Mouse (Mus musculus) heart, embryonic 10.5 days (tissue): ENCODE data around the gene Pomgnt1. TPM values are rescaled to one million over a fixed set of nuclear protein-coding genes. Genes with fewer than 3 reads are reported as not detected.

Source experiments
- DNase-seq: peaks from one replicate; pipeline ENCODE4 v3.0.0-alpha.2; 2017; ENCODE audit warnings: low spot score
- H3K27ac ChIP-seq: fragments of 300-500 bp; sonication (generic); 2 replicates; pipeline ENCODE4 v1.5.1; 2016; ENCODE audit warnings: mild to moderate bottlenecking
- H3K27me3 ChIP-seq: fragments of 300-500 bp; sonication (generic); 2 replicates; pipeline ENCODE4 v1.6.1; 2016; ENCODE audit warnings: mild to moderate bottlenecking; ENCODE audit not compliant: poor library complexity, insufficient read depth, severe bottlenecking
- H3K36me3 ChIP-seq: fragments of 300-500 bp; sonication (generic); 2 replicates; pipeline ENCODE4 v1.6.1; 2016; ENCODE audit warnings: mild to moderate bottlenecking, moderate library complexity
- H3K4me1 ChIP-seq: fragments of 300-500 bp; sonication (generic); 2 replicates; pipeline ENCODE4 v1.6.1; 2016; ENCODE audit warnings: mild to moderate bottlenecking
- H3K4me3 ChIP-seq: fragments of 300-500 bp; sonication (generic); 2 replicates; pipeline ENCODE4 v1.5.1; 2016; ENCODE audit warnings: mild to moderate bottlenecking, moderate library complexity
- H3K9me3 ChIP-seq: fragments of 300-500 bp; sonication (generic); 2 replicates; pipeline ENCODE4 v1.6.1; 2016; ENCODE audit warnings: mild to moderate bottlenecking, moderate library complexity
- WGBS: fragments of 180-500 bp; shearing (Covaris S2); methylation state at CpG from one replicate; pipeline ENCODE4 v1.1.7; 2016; 5-methylcytosine and 5-hydroxymethylcytosine counted together
- polyA plus RNA-seq: library from polyadenylated mRNA; unstranded; fragments of >200 nt; fragmentation: Nextera tagmentation; extraction: Ambion mirVana; gene quantifications from 2 replicates; pipeline ENCODE4 v1.2.1, GENCODE M21; 2016

Pomgnt1 gene
- polyA plus RNA-seq, 1 experiment from 2014 or later = 68.9 TPM

DNA sequence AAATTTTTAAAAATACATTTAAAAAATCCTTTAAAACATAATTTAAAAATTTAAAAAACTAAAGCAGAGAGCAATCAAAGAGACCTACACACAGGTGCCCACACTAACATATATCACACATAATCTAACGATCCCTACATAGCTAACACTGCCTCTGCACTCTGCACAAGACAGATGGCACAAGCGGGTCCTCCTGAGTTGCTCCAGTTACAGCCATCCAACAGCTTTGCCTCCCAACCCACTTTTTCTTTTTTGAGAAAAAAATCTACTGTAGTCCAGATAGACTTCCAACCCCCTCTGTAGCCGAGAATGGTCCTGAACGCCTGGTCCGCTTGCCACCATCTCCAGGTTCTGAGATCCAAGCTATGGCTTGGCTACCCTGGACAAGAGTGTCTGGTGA, 18.4 kb upstream of the Pomgnt1 start:
- DNase-seq = no peak
- no peaks in the 10 kb centered on the region for H3K9me3 ChIP-seq
- H3K4me3 ChIP-seq = no peak overlapping the region
- no peak overlapping the region for H3K27ac ChIP-seq
- H3K36me3 ChIP-seq = peaks cover 82% of the 10 kb centered on the region
- WGBS = 89% methylated on average over 5 of the region's 5 CpGs
- no peaks in the 10 kb centered on the region for H3K4me1 ChIP-seq
- H3K27me3 ChIP-seq = no peaks in the 10 kb centered on the region

DNA sequence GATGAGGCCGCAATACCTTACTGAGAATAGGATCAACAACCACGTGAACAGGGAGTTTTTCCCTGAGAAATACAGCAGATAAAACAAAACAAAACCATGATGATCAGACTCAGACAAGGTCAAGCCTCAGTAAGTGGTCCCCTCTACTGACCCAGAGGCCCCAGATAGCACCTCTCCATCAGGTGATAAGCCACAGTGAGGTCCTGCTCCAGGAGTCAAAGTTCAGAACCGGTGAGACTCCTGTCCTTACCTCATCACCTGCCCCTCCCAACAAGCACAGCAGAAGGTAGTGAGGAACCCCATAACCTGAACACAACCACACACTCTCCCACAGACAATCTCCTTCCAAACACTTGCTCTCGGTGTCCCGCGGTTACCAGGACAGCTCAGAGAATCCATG, 12.9 kb upstream of the Pomgnt1 start:
- H3K4me1 ChIP-seq = no peaks in the 10 kb centered on the region
- 90% methylated on average over 6 of the region's 6 CpGs for WGBS
- no peaks in the 10 kb centered on the region for H3K9me3 ChIP-seq
- DNase-seq = no peak
- H3K36me3 ChIP-seq = peaks cover 66% of the 10 kb centered on the region
- H3K27ac ChIP-seq = no peak overlapping the region
- no peak overlapping the region for H3K4me3 ChIP-seq
- no peaks in the 10 kb centered on the region for H3K27me3 ChIP-seq

DNA sequence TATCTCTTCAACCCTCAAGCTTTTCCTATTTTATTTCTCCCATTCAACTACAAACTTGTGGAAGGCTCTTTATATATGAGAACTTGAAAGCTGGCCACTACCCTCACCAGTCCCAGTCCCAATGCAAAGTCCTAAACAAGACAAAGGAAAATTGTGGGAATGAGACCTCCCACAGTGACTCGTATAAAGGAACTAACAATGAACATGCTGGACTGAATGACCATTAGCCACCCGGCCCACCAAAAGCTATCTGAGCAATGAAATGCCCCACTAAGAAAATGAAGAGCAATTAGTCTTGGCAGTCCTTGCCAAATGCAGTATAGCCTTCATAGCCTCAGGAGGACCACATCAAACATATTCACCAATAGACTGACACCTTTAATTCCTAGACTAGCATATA, 12.2 kb upstream of the Pomgnt1 start:
- H3K9me3 ChIP-seq = no peaks in the 10 kb centered on the region
- no peak for DNase-seq
- no peaks in the 10 kb centered on the region for H3K4me1 ChIP-seq
- peaks cover 67% of the 10 kb centered on the region for H3K36me3 ChIP-seq
- H3K27ac ChIP-seq = no peak overlapping the region
- H3K27me3 ChIP-seq = no peaks in the 10 kb centered on the region
- H3K4me3 ChIP-seq = no peak overlapping the region
- WGBS = 87% methylated on average over 2 of the region's 2 CpGs

DNA sequence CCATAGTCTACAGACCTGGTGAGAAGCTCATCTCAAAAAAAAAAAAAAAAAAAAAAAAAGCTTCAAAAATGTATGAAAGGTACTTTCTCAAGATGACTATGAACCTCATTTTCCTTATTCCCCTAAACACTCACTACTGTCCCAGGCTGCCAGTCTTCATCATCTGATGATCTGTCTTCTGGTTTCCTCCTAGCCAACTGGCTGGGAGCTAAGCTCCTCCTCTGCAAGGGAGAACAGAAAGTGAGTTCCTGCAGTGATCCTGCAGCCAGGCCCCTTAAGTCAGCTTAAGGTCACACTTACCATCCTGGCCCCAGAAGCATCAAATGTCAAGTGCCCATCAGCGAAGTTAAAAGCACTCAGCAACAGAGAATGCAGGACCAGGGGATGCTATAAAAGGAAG, 878 bp upstream of the Pomgnt1 start:
- Histone ChIP-seq H3K27me3 (no peaks in the 10 kb centered on the region), H3K4me1 (peaks cover 18% of the 10 kb centered on the region), H3K27ac (peak overlapping the region; percentile 83), H3K4me3 (peak overlapping the region; percentile 75), H3K9me3 (no peaks in the 10 kb centered on the region), H3K36me3 (peaks cover 20% of the 10 kb centered on the region)
- WGBS = 2% methylated on average over 1 of the region's 1 CpGs
- DNase-seq = no peak

DNA sequence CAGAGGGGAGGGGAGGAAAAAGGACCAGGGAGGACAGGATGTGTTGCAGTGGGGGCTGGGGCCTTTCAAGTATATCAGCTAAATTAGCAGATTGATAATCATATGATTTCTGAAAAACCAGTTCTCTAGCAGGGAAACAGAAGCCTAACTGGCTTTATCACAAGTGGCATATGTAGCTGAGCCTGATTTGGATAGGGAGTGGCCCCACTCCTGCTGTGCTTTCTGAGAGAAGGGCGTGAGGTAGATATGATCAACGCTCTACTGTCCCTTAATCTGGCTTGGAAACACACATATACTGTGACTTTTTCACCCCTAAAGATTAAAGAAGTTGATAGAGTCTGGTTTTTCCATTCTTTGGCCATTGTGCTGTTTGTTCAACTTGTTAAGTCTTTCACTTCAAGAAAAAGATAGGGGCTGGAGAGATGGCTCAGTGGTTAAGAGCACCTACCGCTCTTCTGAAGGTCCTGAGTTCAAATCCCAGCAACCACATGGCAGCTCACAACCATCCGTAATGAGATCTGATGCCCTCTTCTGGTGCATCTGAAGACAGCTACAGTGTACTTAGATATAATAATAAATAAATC, 2.3 kb downstream of the Pomgnt1 start:
- peaks cover 18% of the 10 kb centered on the region for H3K4me1 ChIP-seq
- no peak overlapping the region for H3K27ac ChIP-seq
- H3K27me3 ChIP-seq = no peaks in the 10 kb centered on the region
- H3K36me3 ChIP-seq = peaks cover 7% of the 10 kb centered on the region; the same call in 1 of the 2 replicates
- H3K4me3 ChIP-seq = no peak overlapping the region
- DNase-seq = no peak
- H3K9me3 ChIP-seq = no peaks in the 10 kb centered on the region
- WGBS = 89% methylated on average over 4 of the region's 4 CpGs

DNA sequence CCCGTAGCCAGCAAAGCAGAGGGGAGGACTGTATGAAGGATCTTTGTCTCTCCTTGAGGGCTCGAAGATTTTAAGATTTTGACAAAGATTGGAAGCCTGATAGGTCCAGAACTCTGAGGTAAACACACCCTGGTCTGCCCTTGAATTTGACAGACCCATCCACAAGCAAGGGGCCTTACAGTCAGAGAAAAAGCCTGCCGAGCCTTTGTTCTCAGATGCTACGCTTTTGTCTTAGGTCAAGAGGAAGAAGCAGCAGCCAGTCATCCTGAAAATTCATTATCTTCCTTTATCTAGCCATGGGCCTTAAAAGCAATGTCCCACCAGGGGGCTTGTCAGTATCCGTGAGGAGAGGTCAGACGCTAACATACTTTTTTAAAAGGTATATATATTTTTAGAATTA, 4.3 kb downstream of the Pomgnt1 start:
- DNase-seq = no peak
- H3K4me1 ChIP-seq = peaks cover 12% of the 10 kb centered on the region
- WGBS = 76% methylated on average over 6 of the region's 6 CpGs

DNA sequence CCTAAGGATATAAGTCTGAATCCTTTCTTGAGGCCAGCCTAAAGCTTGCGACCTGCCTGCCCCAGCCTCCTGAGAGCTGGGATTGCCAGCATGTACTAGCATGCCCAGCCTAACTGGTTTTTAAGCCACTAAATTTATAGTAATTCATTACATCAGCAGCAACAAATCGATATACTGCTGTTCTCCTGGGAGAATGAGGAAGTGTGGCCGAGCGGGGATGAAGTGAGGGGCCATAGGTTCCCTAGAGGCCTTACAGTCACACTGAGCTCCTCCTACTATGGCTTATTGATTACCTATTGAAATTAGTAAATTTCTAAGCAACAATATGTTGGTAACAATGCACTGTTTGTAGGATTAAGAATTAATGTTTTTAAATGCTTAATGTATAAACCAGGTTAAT, 9.5 kb downstream of the Pomgnt1 start:
- Histone ChIP-seq H3K36me3 (peaks cover 11% of the 10 kb centered on the region; the same call in 1 of the 2 replicates), H3K27me3 (no peaks in the 10 kb centered on the region), H3K4me1 (peaks cover 7% of the 10 kb centered on the region), H3K4me3 (no peak overlapping the region), H3K9me3 (no peaks in the 10 kb centered on the region), H3K27ac (no peak overlapping the region)
- WGBS = 81% methylated on average over 4 of the region's 4 CpGs
- no peak for DNase-seq

More for the DNA sequence above, 4.3 kb downstream of the Pomgnt1 start:
- Histone ChIP-seq H3K9me3 (no peaks in the 10 kb centered on the region), H3K36me3 (peaks cover 11% of the 10 kb centered on the region; the same call in 1 of the 2 replicates), H3K4me3 (no peak overlapping the region), H3K27ac (no peak overlapping the region), H3K27me3 (no peaks in the 10 kb centered on the region)

DNA sequence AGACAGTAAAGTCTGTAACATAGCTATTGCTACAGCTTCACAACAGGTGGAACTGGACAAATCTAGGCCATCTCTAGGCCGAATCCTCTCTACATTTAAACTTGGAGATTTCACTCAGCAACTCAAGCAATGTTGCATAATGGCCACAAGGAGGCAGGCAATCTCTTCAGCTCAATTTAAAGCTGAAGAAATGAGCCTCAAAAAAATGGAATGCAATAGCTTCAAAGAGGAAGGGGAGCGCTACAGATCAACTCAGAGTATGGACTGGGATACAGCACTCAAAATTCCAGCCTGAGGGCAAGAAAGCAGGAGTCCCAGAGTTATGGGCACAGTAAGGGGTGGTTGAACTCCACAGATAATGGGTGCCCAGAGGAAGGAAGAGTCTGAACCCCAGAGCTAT, 11.3 kb downstream of the Pomgnt1 start:
- Histone ChIP-seq H3K4me1 (peaks cover 7% of the 10 kb centered on the region), H3K27me3 (no peaks in the 10 kb centered on the region), H3K4me3 (no peak overlapping the region), H3K36me3 (peaks cover 11% of the 10 kb centered on the region; the same call in 1 of the 2 replicates), H3K27ac (no peak overlapping the region), H3K9me3 (no peaks in the 10 kb centered on the region)
- no peak for DNase-seq
- 44% methylated on average over 2 of the region's 2 CpGs for WGBS

DNA sequence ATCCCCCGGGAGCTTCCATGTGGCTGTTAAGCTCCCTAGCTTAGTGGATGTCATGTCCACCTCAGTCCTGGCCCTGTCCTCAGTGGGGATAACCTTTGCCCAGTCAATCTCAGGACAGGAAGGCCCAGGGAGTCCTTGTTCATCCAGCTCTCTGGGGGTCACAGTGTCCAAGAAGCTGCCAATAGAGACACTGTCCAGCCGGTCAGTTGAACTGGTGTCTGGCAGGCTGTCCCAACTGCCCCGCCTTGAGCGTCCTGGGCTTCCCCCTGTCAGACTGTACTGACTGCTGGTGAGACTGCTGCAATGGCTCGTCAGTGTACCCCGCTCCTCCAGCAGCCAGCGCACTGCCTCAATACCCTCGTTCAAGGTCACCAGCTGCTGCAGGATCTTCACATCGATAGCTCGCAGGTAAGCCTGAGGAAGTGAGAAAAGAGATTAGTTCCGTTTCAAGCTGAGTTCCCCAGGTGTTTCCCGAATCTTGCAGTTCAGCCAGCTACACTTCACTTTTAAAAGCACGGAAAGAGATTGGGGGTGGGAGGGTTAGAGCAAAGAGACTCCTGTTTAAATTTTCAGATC, 13.9 kb downstream of the Pomgnt1 start:
- WGBS = 26% methylated on average over 13 of the region's 13 CpGs
- Histone ChIP-seq H3K27ac (no peak overlapping the region), H3K36me3 (no peaks in the 10 kb centered on the region), H3K27me3 (peaks cover 4% of the 10 kb centered on the region; the same call in 1 of the 2 replicates), H3K4me1 (peaks cover 15% of the 10 kb centered on the region), H3K9me3 (no peaks in the 10 kb centered on the region), H3K4me3 (no peak overlapping the region)
- DNase-seq = no peak

DNA sequence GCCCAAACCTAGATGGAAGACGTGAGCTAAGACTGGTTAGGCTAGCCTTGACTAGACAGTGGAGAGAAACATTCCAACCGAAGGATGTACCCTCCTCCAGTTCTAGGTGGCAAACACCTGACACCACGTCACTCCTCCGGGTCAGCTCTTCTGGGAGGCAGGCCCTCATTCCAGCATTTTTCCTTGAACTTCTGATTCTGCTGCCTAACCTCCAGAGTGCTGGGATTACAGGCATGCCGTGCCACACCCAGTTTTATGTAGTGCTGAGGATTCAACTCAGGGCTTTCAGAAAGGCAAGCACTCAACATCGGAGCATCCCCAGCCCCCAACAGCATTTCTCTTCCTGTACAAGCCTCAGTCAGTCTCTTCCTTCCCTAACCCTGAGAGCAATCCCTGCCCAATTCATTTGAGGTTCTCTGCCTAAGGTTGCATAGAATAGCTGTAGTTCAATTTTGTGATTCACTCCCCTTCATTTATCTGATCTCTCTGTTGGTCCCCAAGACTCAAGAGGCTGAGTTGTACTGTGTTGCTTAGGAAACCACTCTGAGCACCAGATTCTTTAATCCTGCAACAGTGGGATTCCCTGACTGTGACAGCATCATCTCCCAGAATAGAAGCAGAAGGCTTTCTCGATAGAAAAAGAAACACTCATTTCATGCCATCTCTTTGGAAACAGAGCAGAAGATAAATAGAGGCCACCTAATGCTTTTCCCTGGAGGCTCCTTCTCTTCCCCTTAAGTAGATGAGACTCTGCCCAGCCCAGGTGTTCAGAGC, 17.3 kb downstream of the Pomgnt1 start:
- Histone ChIP-seq H3K27me3 (peaks cover 23% of the 10 kb centered on the region), H3K4me1 (peaks cover 33% of the 10 kb centered on the region), H3K27ac (no peak overlapping the region), H3K4me3 (no peak overlapping the region), H3K9me3 (no peaks in the 10 kb centered on the region), H3K36me3 (no peaks in the 10 kb centered on the region)
- DNase-seq = no peak
- 71% methylated on average over 7 of the region's 7 CpGs for WGBS

DNA sequence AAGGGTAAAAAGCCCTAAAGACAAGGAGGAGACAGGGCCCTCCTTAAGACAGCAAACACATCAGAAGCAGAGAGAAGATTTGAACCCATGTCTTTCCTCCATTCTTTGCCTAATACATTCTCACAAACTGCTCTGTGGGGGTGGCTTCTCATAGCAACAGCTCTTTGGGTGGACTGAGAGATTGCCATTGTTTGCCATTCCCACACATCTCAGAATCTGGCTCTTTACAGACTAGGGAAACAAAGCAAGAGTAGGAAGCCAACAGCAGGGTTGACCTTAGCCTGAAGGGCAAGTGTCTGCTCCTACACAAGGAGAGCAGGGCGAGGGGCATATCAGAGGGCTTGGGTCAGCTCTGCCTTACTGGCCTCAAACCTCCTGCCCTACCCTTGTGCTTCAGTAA, 18.1 kb downstream of the Pomgnt1 start:
- no peaks in the 10 kb centered on the region for H3K9me3 ChIP-seq
- H3K4me1 ChIP-seq = peaks cover 33% of the 10 kb centered on the region
- no peak overlapping the region for H3K4me3 ChIP-seq
- no peak overlapping the region for H3K27ac ChIP-seq
- H3K27me3 ChIP-seq = peaks cover 23% of the 10 kb centered on the region
- 60% methylated on average over 1 of the region's 1 CpGs for WGBS
- H3K36me3 ChIP-seq = no peaks in the 10 kb centered on the region
- DNase-seq = no peak

DNA sequence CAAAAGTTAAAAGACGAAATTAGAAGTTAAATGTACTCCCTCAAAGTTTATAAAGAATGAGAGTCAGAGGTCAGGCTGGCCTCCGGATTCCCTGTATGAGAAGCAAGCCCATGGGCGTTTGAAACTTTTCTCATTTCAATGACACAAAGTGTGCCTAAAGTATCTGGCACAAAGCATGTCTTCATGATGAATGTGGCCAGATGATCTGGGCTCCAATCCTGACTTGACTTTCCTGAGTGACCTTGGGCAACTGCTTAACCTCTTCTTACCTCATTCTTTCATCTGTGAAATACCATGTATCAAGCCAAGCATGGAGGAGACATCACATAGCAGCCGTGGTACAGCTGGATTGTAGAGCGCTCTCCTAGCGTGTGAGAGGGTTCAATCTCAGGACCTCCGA, 18.6 kb downstream of the Pomgnt1 start:
- Histone ChIP-seq H3K27ac (no peak overlapping the region), H3K36me3 (no peaks in the 10 kb centered on the region), H3K9me3 (no peaks in the 10 kb centered on the region), H3K4me1 (peaks cover 32% of the 10 kb centered on the region), H3K4me3 (no peak overlapping the region), H3K27me3 (peaks cover 23% of the 10 kb centered on the region)
- DNase-seq = no peak
- WGBS = 84% methylated on average over 7 of the region's 7 CpGs

DNA sequence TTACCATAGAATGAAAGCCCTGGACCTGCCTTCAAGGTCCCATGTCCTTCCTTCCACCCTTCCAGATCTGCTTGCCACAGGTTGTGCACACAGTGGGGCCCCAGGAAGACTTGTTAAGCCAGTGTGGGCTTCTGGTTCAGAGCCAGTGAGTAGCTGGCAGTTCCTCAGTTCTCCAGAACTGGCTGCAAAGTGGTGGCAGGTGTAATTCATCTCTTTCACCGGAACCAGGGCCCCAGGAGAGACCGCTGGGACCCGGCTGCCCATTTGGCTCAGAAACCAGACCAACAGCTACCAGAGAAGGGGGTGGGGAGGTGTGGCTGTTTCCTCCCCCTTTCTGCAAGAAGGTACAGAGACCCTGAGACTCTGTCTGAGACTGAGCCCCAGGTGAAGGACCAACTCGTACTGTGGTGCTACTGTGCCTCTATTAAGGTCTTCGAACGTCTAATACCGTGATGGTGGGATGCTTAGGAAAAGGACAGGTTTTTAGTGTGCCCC, 19.7 kb downstream of the Pomgnt1 start:
- Histone ChIP-seq H3K9me3 (no peaks in the 10 kb centered on the region), H3K27me3 (peaks cover 23% of the 10 kb centered on the region), H3K27ac (no peak overlapping the region), H3K36me3 (no peaks in the 10 kb centered on the region), H3K4me3 (peak overlapping the region; percentile 85), H3K4me1 (peaks cover 27% of the 10 kb centered on the region)
- DNase-seq = no peak
- 10% methylated on average over 7 of the region's 7 CpGs for WGBS
